Mouse (Mus musculus) G1E (cell line): ENCODE measurements around the gene Mybbp1a.

Source experiments
- CTCF ChIP-seq: IDR thresholded peaks from 2 replicates; pipeline ENCODE4 v1.5.1; 2012; ENCODE audit warnings: low read depth, low read length, inconsistent platforms, mixed read lengths
- GATA1 ChIP-seq: IDR thresholded peaks from 2 replicates; pipeline ENCODE4 v1.6.1; 2012; ENCODE audit warnings: borderline replicate concordance, low read length, inconsistent platforms, mixed read lengths
- POLR2AphosphoS5 ChIP-seq: IDR thresholded peaks from 2 replicates; pipeline ENCODE4 v1.6.1; 2012; ENCODE audit warnings: low read depth, low read length, inconsistent platforms; ENCODE audit not compliant: insufficient replicate concordance

DNA sequence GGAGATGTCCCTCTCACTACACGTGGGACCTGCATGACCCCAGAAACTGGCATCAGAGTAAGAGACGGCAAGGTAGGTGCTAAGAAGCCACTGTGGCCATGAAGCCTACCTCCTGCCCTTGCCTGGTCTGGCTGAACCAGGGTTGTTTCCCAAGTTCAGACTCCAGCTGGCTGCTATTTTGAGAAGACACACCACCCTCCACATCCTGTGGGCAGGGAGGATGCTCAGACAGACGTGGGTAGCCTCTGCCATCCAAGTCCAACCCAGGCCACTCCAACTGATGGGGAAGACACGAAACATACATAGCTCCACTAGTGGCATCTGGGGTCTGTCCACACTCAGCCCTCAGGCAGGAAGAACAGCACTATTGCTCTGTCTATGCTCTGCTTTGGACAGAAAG is 28.8 kb downstream of the Mybbp1a start:
- no peak for TF ChIP-seq CTCF
- 0 out of 2 replicates have a peak, but pooled peaks have one; percentile 35 for TF ChIP-seq POLR2AphosphoS5
- no peak for TF ChIP-seq GATA1
